Mouse (Mus musculus): ENCODE data around the gene Srrd. TPM values are rescaled to one million over a fixed set of nuclear protein-coding genes. Genes with fewer than 3 reads are reported as not detected.
A peak's percentile ranks its signal among the peaks of the same experiment; 100 is the strongest.

Gene Srrd
- total and polyA plus RNA-seq, 2 experiments from 2014 or later: 56.0 to 84.3 TPM

- Histone ChIP-seq H3K27me3 (ENCODE audit: insufficient read depth, low read length) (no peaks in the 10 kb centered on the region), H3K36me3 (ENCODE audit: insufficient read depth, low read length) (peaks cover 23% of the 10 kb centered on the region; the same call in 1 of the 2 replicates), H3K4me3 (ENCODE audit: low read length) (no peak overlapping the region), H3K27ac (peak overlapping the region; percentile 67), H3K4me1 (ENCODE audit: insufficient read depth, low read length) (peaks cover 19% of the 10 kb centered on the region), H3K4me2 (ENCODE audit: low read depth, low read length) (no peak overlapping the region), H3K9me3 (ENCODE audit: low read length) (no peaks in the 10 kb centered on the region), H3K9ac (replicated peaks; ENCODE audit: low read length) (no peak overlapping the region)
- peak; percentile 70 for DNase-seq (ENCODE audit: low spot score)
- peak; percentile 56 for ATAC-seq
- peak; percentile 23; the same call in 1 of the 2 replicates for TF ChIP-seq CTCF (IDR thresholded peaks at IDR 0.05; ENCODE audit: low read depth)
- 46% methylated on average over 16 of the region's 17 CpGs for WGBS
Observed at GRCm38 (mm10) chr5:112382641-112383330, 39.9 kb upstream of the Srrd start.

DNA sequence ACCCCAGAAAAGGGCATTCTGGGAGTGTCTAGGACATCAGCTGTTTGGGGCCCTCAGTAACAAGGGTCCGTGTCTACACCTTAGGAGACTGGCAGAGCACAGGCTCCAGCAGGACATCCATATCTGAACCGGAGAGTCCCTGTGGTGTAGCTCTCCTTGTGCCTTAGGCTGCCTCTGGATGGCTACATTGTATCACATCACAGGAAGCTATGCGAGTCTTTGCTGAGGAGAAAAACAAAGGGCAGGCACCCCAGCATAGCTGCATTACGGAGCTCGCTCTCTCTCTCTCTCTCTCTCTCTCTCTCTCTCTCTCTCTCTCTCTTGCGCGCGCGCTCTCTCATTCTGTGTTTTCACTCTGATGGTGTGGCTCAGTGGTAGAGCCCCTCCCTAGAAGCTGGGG lies 39.2 kb upstream of the Srrd start:
- no peaks in the 10 kb centered on the region for H3K9me3 ChIP-seq (ENCODE audit: low read length)
- peak; percentile 35 for ATAC-seq
- H3K4me2 ChIP-seq (ENCODE audit: low read depth, low read length): no peak overlapping the region
- H3K4me1 ChIP-seq (ENCODE audit: insufficient read depth, low read length): peaks cover 19% of the 10 kb centered on the region
- no peak overlapping the region for H3K4me3 ChIP-seq (ENCODE audit: low read length)
- H3K27me3 ChIP-seq (ENCODE audit: insufficient read depth, low read length): no peaks in the 10 kb centered on the region
- H3K27ac ChIP-seq: peak overlapping the region; percentile 67; the same call in 1 of the 2 replicates
- WGBS: 62% methylated on average over 9 of the region's 9 CpGs
- TF ChIP-seq CTCF (IDR thresholded peaks at IDR 0.05; ENCODE audit: low read depth): no peak
- no peak overlapping the region for H3K9ac ChIP-seq (replicated peaks; ENCODE audit: low read length)
- peaks cover 23% of the 10 kb centered on the region; the same call in 1 of the 2 replicates for H3K36me3 ChIP-seq (ENCODE audit: insufficient read depth, low read length)
- DNase-seq (ENCODE audit: low spot score): peak; percentile 41

DNA sequence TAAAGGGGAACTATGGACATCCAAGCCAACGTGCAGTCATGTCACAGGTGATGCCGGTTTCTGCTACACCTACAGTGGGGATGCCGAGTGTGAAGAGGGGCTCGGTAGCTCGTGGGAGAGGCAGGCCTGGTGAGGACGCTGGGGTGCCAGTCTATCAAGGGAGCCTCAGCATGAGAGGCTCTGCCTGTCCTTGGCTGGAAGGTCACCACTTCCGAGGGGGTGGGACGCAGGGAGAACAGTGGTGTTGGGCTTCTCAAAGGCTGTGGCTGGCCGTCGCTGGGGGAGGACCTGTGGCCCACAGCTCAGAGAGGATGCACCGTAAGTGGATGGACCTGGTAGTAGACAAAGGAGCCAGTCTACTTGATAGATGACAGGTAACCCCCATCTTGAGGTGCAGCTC lies 38.3 kb upstream of the Srrd start:
- Histone ChIP-seq H3K36me3 (ENCODE audit: insufficient read depth, low read length) (peaks cover 21% of the 10 kb centered on the region; the same call in 1 of the 2 replicates), H3K27ac (peak overlapping the region; percentile 67; the same call in 1 of the 2 replicates)
- ATAC-seq: no peak

DNA sequence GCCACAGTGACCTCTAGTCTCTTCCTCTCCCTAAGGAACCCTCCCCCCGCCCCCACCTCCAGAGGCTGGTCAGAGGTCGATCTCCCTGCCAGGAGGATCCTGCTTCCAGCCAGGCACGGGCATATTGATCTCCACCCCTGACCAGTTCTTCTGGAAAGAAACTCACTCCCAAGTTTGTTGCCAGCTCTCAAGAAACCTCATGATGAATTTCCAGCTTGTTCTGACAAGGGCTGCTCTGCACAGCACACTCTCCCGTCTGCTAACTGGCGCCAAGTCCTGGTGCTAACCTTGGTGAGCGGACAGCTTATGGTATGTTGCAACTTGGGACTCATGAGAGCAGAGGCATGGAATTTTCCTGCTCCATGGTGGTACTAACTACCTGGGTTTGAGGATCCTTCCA lies 35.9 kb upstream of the Srrd start:
- WGBS: 72% methylated on average over 6 of the region's 6 CpGs
- ATAC-seq (no peak), DNase-seq (ENCODE audit: low spot score) (no peak)
- no peak overlapping the region for H3K4me3 ChIP-seq (ENCODE audit: low read length)
- no peak overlapping the region for H3K4me2 ChIP-seq (ENCODE audit: low read depth, low read length)
- TF ChIP-seq CTCF (IDR thresholded peaks at IDR 0.05; ENCODE audit: low read depth): no peak
- H3K27ac ChIP-seq: no peak overlapping the region
- no peak overlapping the region for H3K9ac ChIP-seq (replicated peaks; ENCODE audit: low read length)
- no peaks in the 10 kb centered on the region for H3K9me3 ChIP-seq (ENCODE audit: low read length)
- H3K27me3 ChIP-seq (ENCODE audit: insufficient read depth, low read length): no peaks in the 10 kb centered on the region
- H3K36me3 ChIP-seq (ENCODE audit: insufficient read depth, low read length): peaks cover 26% of the 10 kb centered on the region
- peaks cover 19% of the 10 kb centered on the region for H3K4me1 ChIP-seq (ENCODE audit: insufficient read depth, low read length)

More for the DNA sequence above, 38.3 kb upstream of the Srrd start:
- WGBS: 83% methylated on average over 11 of the region's 11 CpGs
- H3K4me2 ChIP-seq (ENCODE audit: low read depth, low read length): no peak overlapping the region
- H3K4me3 ChIP-seq (ENCODE audit: low read length): no peak overlapping the region
- no peak for TF ChIP-seq CTCF (IDR thresholded peaks at IDR 0.05; ENCODE audit: low read depth)
- peaks cover 19% of the 10 kb centered on the region for H3K4me1 ChIP-seq (ENCODE audit: insufficient read depth, low read length)
- H3K27me3 ChIP-seq (ENCODE audit: insufficient read depth, low read length): no peaks in the 10 kb centered on the region
- H3K9ac ChIP-seq (replicated peaks; ENCODE audit: low read length): no peak overlapping the region
- DNase-seq (ENCODE audit: low spot score): no peak
- no peaks in the 10 kb centered on the region for H3K9me3 ChIP-seq (ENCODE audit: low read length)

- no peak for DNase-seq (ENCODE audit: low spot score)
- ATAC-seq: no peak
- Histone ChIP-seq H3K9me3 (ENCODE audit: low read length) (no peaks in the 10 kb centered on the region), H3K27ac (no peak overlapping the region), H3K4me2 (ENCODE audit: low read depth, low read length) (no peak overlapping the region), H3K9ac (replicated peaks; ENCODE audit: low read length) (no peak overlapping the region), H3K4me3 (ENCODE audit: low read length) (no peak overlapping the region), H3K27me3 (ENCODE audit: insufficient read depth, low read length) (no peaks in the 10 kb centered on the region), H3K4me1 (ENCODE audit: insufficient read depth, low read length) (peaks cover 18% of the 10 kb centered on the region), H3K36me3 (ENCODE audit: insufficient read depth, low read length) (peaks cover 26% of the 10 kb centered on the region)
- TF ChIP-seq CTCF (IDR thresholded peaks at IDR 0.05; ENCODE audit: low read depth): no peak
- WGBS: 100% methylated on average over 1 of the region's 1 CpGs
Observed at GRCm38 (mm10) chr5:112377380-112377779, 34.5 kb upstream of the Srrd start.

DNA sequence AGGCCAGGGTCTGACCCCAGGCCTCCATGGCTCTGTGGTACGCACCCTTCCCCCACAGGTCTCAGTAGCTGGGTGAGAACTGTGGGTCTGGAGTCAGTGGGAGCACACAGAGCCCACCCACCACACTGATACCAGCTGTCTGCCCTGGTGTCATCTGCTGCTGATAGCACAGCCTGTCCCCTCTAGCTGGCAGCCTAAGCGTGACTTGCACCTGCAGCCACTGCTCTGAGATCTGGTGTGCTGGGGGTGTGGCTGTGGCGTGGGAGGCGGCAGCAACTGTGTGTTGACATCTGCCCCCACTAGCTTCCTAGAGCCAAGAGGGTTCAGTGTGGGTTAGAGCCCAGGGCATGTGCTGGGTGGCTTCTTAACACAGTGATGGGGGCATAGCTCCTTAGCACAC lies 33.3 kb upstream of the Srrd start:
- H3K27ac ChIP-seq: no peak overlapping the region
- WGBS: 87% methylated on average over 4 of the region's 4 CpGs
- H3K9ac ChIP-seq (replicated peaks; ENCODE audit: low read length): no peak overlapping the region
- H3K27me3 ChIP-seq (ENCODE audit: insufficient read depth, low read length): no peaks in the 10 kb centered on the region
- no peak for TF ChIP-seq CTCF (IDR thresholded peaks at IDR 0.05; ENCODE audit: low read depth)
- DNase-seq (ENCODE audit: low spot score) (no peak), ATAC-seq (no peak)
- no peak overlapping the region for H3K4me2 ChIP-seq (ENCODE audit: low read depth, low read length)
- H3K4me3 ChIP-seq (ENCODE audit: low read length): no peak overlapping the region
- peaks cover 26% of the 10 kb centered on the region for H3K36me3 ChIP-seq (ENCODE audit: insufficient read depth, low read length)
- no peaks in the 10 kb centered on the region for H3K9me3 ChIP-seq (ENCODE audit: low read length)
- H3K4me1 ChIP-seq (ENCODE audit: insufficient read depth, low read length): peaks cover 20% of the 10 kb centered on the region

- H3K4me2 ChIP-seq (ENCODE audit: low read depth, low read length): peak overlapping the region; percentile 23; the same call in 1 of the 2 replicates
- H3K27me3 ChIP-seq (ENCODE audit: insufficient read depth, low read length): no peaks in the 10 kb centered on the region
- H3K27ac ChIP-seq: peak overlapping the region; percentile 95
- H3K4me3 ChIP-seq (ENCODE audit: low read length): no peak overlapping the region
- DNase-seq (ENCODE audit: low spot score) (peak; percentile 94), ATAC-seq (peak; percentile 86)
- peaks cover 41% of the 10 kb centered on the region for H3K4me1 ChIP-seq (ENCODE audit: insufficient read depth, low read length)
- H3K36me3 ChIP-seq (ENCODE audit: insufficient read depth, low read length): peaks cover 20% of the 10 kb centered on the region
- 20% methylated on average over 7 of the region's 7 CpGs for whole genome bisulfite sequencing
- H3K9ac ChIP-seq (replicated peaks; ENCODE audit: low read length): peak overlapping the region; percentile 37
- H3K9me3 ChIP-seq (ENCODE audit: low read length): no peaks in the 10 kb centered on the region
- TF ChIP-seq CTCF (IDR thresholded peaks at IDR 0.05; ENCODE audit: low read depth): no peak
Observed at GRCm38 (mm10) chr5:112371933-112372332, 29.1 kb upstream of the Srrd start.

All from hindbrain, postnatal 0 days (tissue).